Mouse (Mus musculus) heart, adult 2 months (tissue): ENCODE data around the gene Loxl4.

Source experiments
- CTCF ChIP-seq: fragments of 200-600 bp; IDR thresholded peaks from 2 replicates; pipeline ENCODE4 v1.8.1; 2022; ENCODE audit warnings: antibody characterized with exemption, mild to moderate bottlenecking, moderate library complexity
- EP300 ChIP-seq: fragments of 200-500 bp; IDR thresholded peaks from 2 replicates; pipeline ENCODE4 v1.6.1; 2011; ENCODE audit warnings: low read depth, low read length, control low read depth; ENCODE audit not compliant: insufficient read depth

DNA sequence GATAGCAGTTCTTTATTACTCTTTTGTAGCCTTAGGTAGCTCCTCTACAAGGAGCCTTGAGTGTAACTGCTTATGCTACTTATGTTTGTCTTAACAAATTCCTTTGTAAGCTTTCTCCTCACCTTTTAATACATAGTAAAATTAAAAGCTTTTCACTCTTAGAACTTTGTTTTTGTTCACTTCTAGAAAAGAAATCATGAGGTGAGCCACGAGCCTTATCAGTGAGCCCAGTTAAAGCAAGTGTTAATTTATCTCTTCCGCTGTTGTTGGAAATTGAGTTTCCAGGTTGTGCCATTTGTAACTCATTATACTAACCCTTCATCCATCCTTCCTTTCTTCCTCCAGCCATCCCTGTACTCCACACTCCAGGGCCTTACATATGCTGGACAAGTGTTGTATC, 37.3 kb downstream of the Loxl4 start:
- TF ChIP-seq CTCF: no peak
- TF ChIP-seq EP300: no peak
